Mouse (Mus musculus) gastrocnemius, postnatal 36 days (tissue): Measurements from ENCODE around the gene Erg. TPM values are rescaled to one million over a fixed set of nuclear protein-coding genes. Genes with fewer than 3 reads are reported as not detected.

Experiments
- DNase-seq, 2 experiments: peaks; one replicate each; pipeline ENCODE4 v3.0.0; 2022
- intact Hi-C: fragments of 180-260 bp; cut with DNase I; formaldehyde crosslinking; loops from one replicate; pipeline ENCODE4 v1.15.1; 2025
- long read RNA-seq, 2 experiments: library from polyadenylated mRNA; stranded (forward); transcript quantifications; one replicate each; pipeline ENCODE4 v2.0.0; 2021
- total RNA-seq, 2 experiments: library from RNA; stranded (reverse); gene quantifications; 2 replicates each; pipeline ENCODE4 v1.2.3; 2021

The Erg gene
- total RNA-seq: 10 to 100 TPM in 1 of 2 experiments, 1 to 10 TPM in 1; 9.8 to 10.7 TPM
- long read RNA-seq, experiment 1, partial matches to known transcripts: 0 of 5 reads
- long read RNA-seq, experiment 1, other reads (novel, unspliced or antisense): 5 of 5 reads
- long read RNA-seq, experiment 2, partial matches to known transcripts: 2 of 6 reads
- long read RNA-seq, experiment 2, other reads (novel, unspliced or antisense): 4 of 6 reads

- no peak for DNase-seq
- intact Hi-C loops: no loop called here
Measured at GRCm38 (mm10) chr16:95586311-95586602, at the start of gene Erg. TSS of gene Erg (minus strand) at chr16:95586593.

- no peak for DNase-seq
- intact Hi-C loops: no loop called here
Measured at GRCm38 (mm10) chr16:95631816-95632215, 45.4 kb upstream of the Erg start.

- intact Hi-C loops: no loop called here
- no peak for DNase-seq
Measured at GRCm38 (mm10) chr16:95623876-95624770, 37.7 kb upstream of the Erg start.

GRCm38 (mm10) chr16:95623056-95623455, 36.7 kb upstream of the Erg start:
- no peak for DNase-seq
- intact Hi-C loops: no loop called here

GRCm38 (mm10) chr16:95619859-95620325, 33.5 kb upstream of the Erg start:
- intact Hi-C loops: no loop called here
- DNase-seq: no peak

GRCm38 (mm10) chr16:95618206-95618605, 31.8 kb upstream of the Erg start:
- no peak for DNase-seq

GRCm38 (mm10) chr16:95617720-95618119, 31.3 kb upstream of the Erg start:
- intact Hi-C loops: no loop called here
- no peak for DNase-seq

More at GRCm38 (mm10) chr16:95618206-95618605, 31.8 kb upstream of the Erg start:
- intact Hi-C loops: no loop called here

- intact Hi-C loops: no loop called here
- peak in 1 of 2 experiments; percentile 27 for DNase-seq
Measured at GRCm38 (mm10) chr16:95615579-95615978, 29.2 kb upstream of the Erg start.

GRCm38 (mm10) chr16:95614482-95614881, 28.1 kb upstream of the Erg start:
- intact Hi-C loops: no loop called here
- DNase-seq: no peak

- intact Hi-C loops: no loop called here
- no peak for DNase-seq
Measured at GRCm38 (mm10) chr16:95611982-95612746, 25.8 kb upstream of the Erg start.

GRCm38 (mm10) chr16:95608624-95609023, 22.2 kb upstream of the Erg start:
- intact Hi-C loops: loop anchor here (5.0 kb wide), 1 partner anchor 359 kb away; no protein-coding TSS in a partner anchor
- no peak for DNase-seq

- peak; percentile 38 to 68 for DNase-seq
- intact Hi-C loops: loop anchor here (5.0 kb wide), 1 partner anchor 362 kb away; no protein-coding TSS in a partner anchor
Measured at GRCm38 (mm10) chr16:95605304-95605703, 18.9 kb upstream of the Erg start.

- intact Hi-C loops: no loop called here
- no peak for DNase-seq
Measured at GRCm38 (mm10) chr16:95602504-95602903, 16.1 kb upstream of the Erg start.

- intact Hi-C loops: no loop called here
- no peak for DNase-seq
Measured at GRCm38 (mm10) chr16:95601807-95602206, 15.4 kb upstream of the Erg start.

- intact Hi-C loops: no loop called here
Measured at GRCm38 (mm10) chr16:95601219-95601580, 14.8 kb upstream of the Erg start.

GRCm38 (mm10) chr16:95600572-95601218, 14.3 kb upstream of the Erg start:
- no peak for DNase-seq
- intact Hi-C loops: no loop called here

More at GRCm38 (mm10) chr16:95601219-95601580, 14.8 kb upstream of the Erg start:
- DNase-seq: no peak

GRCm38 (mm10) chr16:95598930-95599329, 12.5 kb upstream of the Erg start:
- intact Hi-C loops: no loop called here

GRCm38 (mm10) chr16:95597578-95597951, 11.2 kb upstream of the Erg start:
- DNase-seq: no peak
- intact Hi-C loops: no loop called here

More at GRCm38 (mm10) chr16:95598930-95599329, 12.5 kb upstream of the Erg start:
- DNase-seq: no peak

- no peak for DNase-seq
- intact Hi-C loops: no loop called here
Measured at GRCm38 (mm10) chr16:95596884-95597577, 10.6 kb upstream of the Erg start.

GRCm38 (mm10) chr16:95588849-95589248, 2.5 kb upstream of the Erg start:
- DNase-seq: no peak
- intact Hi-C loops: no loop called here
